Mouse (Mus musculus): ENCODE data around the gene Cd200r1.

Gene Cd200r1

GRCm38 (mm10) chr16:44765555-44766319 lies at the start of gene Cd200r1:
Cd200r1 (plus strand) TSS chr16:44765736.
- DNase-seq (ENCODE audit: low spot score) = no peak

GRCm38 (mm10) chr16:44716305-44717140 lies 49.0 kb upstream of the Cd200r1 start:
- DNase-seq (ENCODE audit: low spot score) = no peak

GRCm38 (mm10) chr16:44717141-44717634 lies 48.3 kb upstream of the Cd200r1 start:
- no peak for DNase-seq (ENCODE audit: low spot score)

DNA sequence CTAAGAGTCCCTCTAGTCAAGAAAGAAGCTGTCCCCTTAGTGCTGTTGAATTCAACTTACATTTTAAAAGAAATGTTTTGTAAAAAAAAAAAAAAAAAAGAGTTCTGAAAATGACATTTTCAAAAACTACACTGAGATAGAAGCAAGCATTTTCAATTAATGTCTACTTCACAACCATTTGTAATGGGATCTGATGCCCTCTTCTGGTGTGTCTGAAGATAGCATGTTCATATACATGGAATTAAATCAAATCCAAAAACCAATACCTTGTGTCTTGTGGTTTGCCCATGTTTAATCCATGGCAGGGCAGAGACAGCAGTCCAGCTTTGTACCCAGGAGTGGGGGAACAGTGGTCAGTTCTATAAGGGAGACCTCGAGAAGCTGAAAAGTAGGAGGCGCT lies 47.7 kb upstream of the Cd200r1 start:
- DNase-seq (ENCODE audit: low spot score) = no peak

DNA sequence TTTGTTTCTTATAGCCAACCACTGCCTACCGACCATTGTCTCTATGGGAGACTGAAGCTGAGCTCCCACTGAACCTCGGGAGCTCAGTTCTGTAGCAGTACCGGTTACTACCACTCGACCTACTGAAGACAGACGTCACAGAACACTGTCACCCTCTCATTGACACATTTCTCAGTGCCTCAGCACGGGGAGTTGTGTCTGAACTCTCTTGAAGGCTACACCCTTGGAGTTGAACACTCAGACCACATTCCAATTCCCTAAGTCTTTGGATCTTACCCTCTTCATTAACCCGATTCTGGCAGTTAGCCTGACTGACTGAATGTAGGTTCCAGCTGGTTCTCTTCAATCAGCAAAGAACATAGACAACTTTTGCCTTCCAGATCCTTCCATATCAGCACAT lies 46.2 kb upstream of the Cd200r1 start:
- no peak for DNase-seq (ENCODE audit: low spot score)

DNA sequence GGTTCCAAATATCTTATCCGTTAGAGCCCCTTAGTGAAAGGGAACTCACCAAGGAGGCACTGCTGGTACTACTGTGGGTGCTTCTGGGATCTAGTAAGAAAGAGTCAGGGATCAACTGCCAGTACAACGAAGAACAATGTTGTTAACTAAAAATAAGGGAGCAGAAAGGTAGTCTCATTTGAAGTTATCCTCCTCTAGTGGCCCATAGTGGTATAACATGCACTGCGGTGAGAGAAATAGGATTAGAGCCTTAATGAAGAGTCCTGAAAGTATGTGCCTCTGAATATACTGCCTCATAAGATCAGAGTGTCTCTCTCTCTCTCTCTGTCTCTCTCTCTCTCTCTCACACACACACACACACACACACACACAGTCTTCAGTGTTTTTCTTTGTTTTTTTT lies 45.0 kb upstream of the Cd200r1 start:
- no peak for DNase-seq (ENCODE audit: low spot score)

GRCm38 (mm10) chr16:44722666-44723065 lies 42.9 kb upstream of the Cd200r1 start:
- no peak for DNase-seq (ENCODE audit: low spot score)

- peak; percentile 93 for DNase-seq (ENCODE audit: low spot score)
Observed at GRCm38 (mm10) chr16:44724083-44724787, 41.3 kb upstream of the Cd200r1 start, which contains the start of gene Nepro. Nepro (plus strand) TSS chr16:44724301.

- DNase-seq (ENCODE audit: low spot score) = peak; percentile 41
Observed at GRCm38 (mm10) chr16:44724847-44725246, 40.7 kb upstream of the Cd200r1 start.

- peak; percentile 62 for DNase-seq (ENCODE audit: low spot score)
Observed at GRCm38 (mm10) chr16:44725286-44726223, 40.0 kb upstream of the Cd200r1 start.

- DNase-seq (ENCODE audit: low spot score) = no peak
Observed at GRCm38 (mm10) chr16:44727525-44727924, 38.0 kb upstream of the Cd200r1 start.

GRCm38 (mm10) chr16:44734059-44734458 lies 31.5 kb upstream of the Cd200r1 start:
- no peak for DNase-seq (ENCODE audit: low spot score)

DNA sequence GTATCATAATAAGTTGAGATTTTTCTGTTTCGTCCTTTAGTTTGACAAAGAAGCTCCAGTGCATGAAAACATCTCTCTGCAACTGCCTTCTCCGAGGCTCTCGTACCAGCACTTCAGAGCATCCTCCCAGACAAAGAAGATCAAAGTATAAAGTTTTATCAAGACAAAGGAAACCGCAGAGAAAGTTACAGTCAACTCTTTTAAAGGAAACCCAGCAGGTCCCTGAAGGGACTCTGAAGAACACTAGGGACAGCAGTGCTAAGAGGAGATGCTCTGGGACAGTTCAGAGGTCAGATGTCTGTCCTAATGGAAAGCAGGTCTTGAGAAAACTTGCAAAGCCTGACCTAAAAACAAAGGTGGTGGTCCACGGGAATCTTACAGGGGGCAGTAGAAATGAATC lies 29.9 kb upstream of the Cd200r1 start:
- DNase-seq (ENCODE audit: low spot score) = no peak

DNA sequence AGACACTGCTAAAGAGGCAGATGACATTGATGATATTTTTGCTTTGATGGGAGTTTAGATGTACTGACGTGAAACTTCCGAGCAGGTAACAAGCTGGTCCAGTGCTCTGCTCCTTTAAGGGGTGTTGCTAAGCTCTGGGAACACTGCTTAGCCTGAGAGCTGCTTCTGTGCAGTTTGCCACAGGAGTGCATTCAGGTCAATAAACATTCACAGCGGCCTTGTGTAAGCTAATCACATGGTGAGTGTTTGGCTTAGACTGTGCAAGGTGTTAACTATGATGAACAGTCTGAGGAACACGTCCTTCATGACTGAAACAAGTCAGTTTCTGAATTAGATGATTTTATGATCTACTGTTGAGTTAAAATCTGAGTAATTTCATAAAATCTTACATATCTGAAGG lies 29.4 kb upstream of the Cd200r1 start:
- no peak for DNase-seq (ENCODE audit: low spot score)

- DNase-seq (ENCODE audit: low spot score) = no peak
Observed at GRCm38 (mm10) chr16:44742753-44743152, 22.8 kb upstream of the Cd200r1 start.

DNA sequence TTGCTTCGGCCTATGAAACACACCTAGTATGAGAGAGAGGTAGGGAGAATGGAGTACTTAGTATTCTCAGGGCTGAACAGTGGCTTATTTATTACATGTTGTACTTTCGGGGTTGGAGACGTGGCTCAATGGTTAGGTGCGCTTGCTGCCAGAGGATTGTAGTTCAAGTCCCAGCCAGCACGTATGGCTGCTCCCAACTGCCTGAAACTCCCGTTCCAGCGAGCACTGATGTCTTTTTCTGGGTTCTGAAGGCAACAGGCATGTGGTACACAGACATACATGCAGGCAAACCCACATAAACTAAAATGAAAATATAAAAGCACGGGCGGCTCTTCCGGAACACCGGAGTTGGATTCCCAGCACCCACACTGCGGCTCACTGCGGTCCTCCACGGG lies 20.1 kb upstream of the Cd200r1 start:
- DNase-seq (ENCODE audit: low spot score) = peak; percentile 21

- DNase-seq (ENCODE audit: low spot score) = peak; percentile 90
Observed at GRCm38 (mm10) chr16:44745866-44746562, 19.5 kb upstream of the Cd200r1 start, which contains the start of gene Gtpbp8. Gtpbp8 (minus strand) TSS chr16:44746363.

GRCm38 (mm10) chr16:44748007-44748406 lies 17.5 kb upstream of the Cd200r1 start:
- DNase-seq (ENCODE audit: low spot score) = no peak

DNA sequence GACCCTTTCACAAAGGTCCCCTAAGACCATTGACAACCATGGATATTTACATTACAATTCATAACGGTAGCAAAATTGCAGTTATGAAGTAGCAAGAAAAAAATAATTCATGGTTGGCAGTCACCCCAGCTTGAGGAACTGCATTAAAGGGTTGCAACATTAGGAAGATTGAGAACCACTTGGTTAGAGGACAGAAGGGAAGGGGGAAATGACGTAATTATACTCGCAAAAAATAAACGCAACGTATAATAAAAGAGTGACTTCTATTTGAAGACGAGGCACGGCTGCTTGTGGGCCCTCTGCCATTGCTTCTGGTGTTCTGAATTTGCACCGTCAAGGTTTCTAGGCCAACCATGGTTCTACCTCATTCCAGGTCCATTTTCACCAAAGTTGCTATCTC lies 7.8 kb upstream of the Cd200r1 start:
- DNase-seq (ENCODE audit: low spot score) = no peak

DNA sequence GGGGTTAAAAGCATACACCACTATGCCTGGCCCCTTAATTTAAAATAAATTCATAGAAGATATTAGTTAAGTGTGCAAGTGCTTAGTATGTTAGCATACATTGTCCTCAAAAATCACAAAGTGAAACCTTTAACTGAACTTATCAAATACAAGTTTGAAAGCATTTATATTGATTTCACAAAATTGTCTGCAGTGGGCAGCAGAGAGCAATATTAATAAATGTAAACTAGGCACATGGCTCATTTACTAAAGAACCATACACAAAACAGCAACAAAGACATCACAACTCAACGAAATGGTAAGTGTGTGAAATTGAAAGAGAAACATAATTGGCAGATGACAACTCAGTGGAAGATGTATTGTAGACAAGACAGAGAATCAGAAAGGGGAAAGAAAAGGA lies 3.7 kb upstream of the Cd200r1 start:
- DNase-seq (ENCODE audit: low spot score) = no peak

Data from testis, postnatal 14 days (tissue).